18 mouse cellular contexts compared by ENCODE assay signal in the genomic region with DNA sequence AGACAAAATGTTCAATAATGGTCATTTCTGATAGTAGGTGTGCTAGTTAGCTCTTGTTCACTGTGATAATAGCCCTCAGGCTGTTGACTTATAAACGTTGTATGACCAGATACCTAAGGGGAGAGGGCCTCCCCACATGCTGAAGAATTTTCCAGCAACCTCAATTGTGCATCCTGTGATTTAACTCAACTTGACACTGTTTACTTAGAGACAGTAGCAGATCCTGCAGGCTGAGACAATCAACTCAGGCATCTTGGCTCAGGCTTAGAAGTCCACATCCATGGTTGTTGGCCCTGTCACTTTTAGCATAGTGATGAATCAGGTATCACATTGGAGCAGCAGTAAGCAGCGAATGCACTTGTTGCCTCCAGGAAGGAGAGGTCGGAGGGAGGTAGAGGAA. TPM values are rescaled to one million over a fixed set of nuclear protein-coding genes. Genes with fewer than 3 reads are reported as not detected.
DNase-seq lines count a peak whose midpoint lies in the region; ATAC-seq and TF ChIP-seq lines count a peak whose summit lies in the region.
"Had no signal": no experiment of that assay in that cellular context is flagged by ENCODE, and none has a peak within 500 bp of the region (broad histone marks: within the 10 kb centered on the region; RNA-seq: fewer than 3 reads in every experiment).

No protein-coding gene starts in this region.

- WGBS in kidney, postnatal 0 days = 40% methylated on average over 3 of the region's 3 CpGs
- 26% methylated on average over 3 of the region's 3 CpGs for WGBS in lung, embryonic 16.5 days
- whole genome bisulfite sequencing in hindbrain, embryonic 13.5 days = 85% methylated on average over 3 of the region's 3 CpGs

- H3K9ac ChIP-seq in kidney, postnatal 0 days (ENCODE audit: low read depth, low read length) = no peak overlapping the region
- no peak overlapping the region for H3K9ac ChIP-seq in lung, embryonic 16.5 days (ENCODE audit: low read length)
- no peak overlapping the region for H3K9ac ChIP-seq in hindbrain, embryonic 13.5 days
- H3K9ac ChIP-seq: forebrain, embryonic 15.5 days; heart, embryonic 12.5 days had no signal

- 0 out of 2 replicates have a peak, but pooled peaks cover 6% of the 10 kb centered on the region for H3K4me1 ChIP-seq in kidney, postnatal 0 days (replicated peaks; ENCODE audit: insufficient read depth, low read length)
- peaks cover 11% of the 10 kb centered on the region for H3K4me1 ChIP-seq in lung, embryonic 16.5 days (replicated peaks; ENCODE audit: control insufficient read depth, insufficient read depth, low read length)
- H3K4me1 ChIP-seq in hindbrain, embryonic 13.5 days (replicated peaks) = 0 out of 2 replicates have a peak, but pooled peaks cover 5% of the 10 kb centered on the region
- H3K4me1 ChIP-seq: forebrain, embryonic 15.5 days had no signal

- H3K36me3 ChIP-seq in kidney, postnatal 0 days (ENCODE audit: insufficient read depth, low read length) = 0 out of 2 replicates have a peak, but pooled peaks cover 3% of the 10 kb centered on the region
- H3K36me3 ChIP-seq in lung, embryonic 16.5 days (ENCODE audit: control insufficient read depth, insufficient read depth, low read length) = no peaks in the 10 kb centered on the region
- H3K36me3 ChIP-seq in hindbrain, embryonic 13.5 days = no peaks in the 10 kb centered on the region
- H3K36me3 ChIP-seq: forebrain, embryonic 15.5 days had no signal

- H3K4me2 ChIP-seq in kidney, postnatal 0 days (ENCODE audit: low read length) = no peak overlapping the region
- no peak overlapping the region for H3K4me2 ChIP-seq in lung, embryonic 16.5 days (ENCODE audit: low read depth, low read length)
- no peak overlapping the region for H3K4me2 ChIP-seq in hindbrain, embryonic 13.5 days
- H3K4me2 ChIP-seq: forebrain, embryonic 15.5 days; heart, embryonic 12.5 days had no signal

- no peak overlapping the region for H3K4me3 ChIP-seq in kidney, postnatal 0 days (replicated peaks; ENCODE audit: low read depth, low read length)
- no peak overlapping the region for H3K4me3 ChIP-seq in lung, embryonic 16.5 days (ENCODE audit: low read length)
- H3K4me3 ChIP-seq in hindbrain, embryonic 13.5 days = no peak overlapping the region
- H3K4me3 ChIP-seq: forebrain, embryonic 15.5 days; heart, adult 2 months; heart, embryonic 12.5 days had no signal

- no peaks in the 10 kb centered on the region for H3K9me3 ChIP-seq in kidney, postnatal 0 days (replicated peaks; ENCODE audit: low read length)
- peaks cover 4% of the 10 kb centered on the region; the same call in 1 of the 2 replicates for H3K9me3 ChIP-seq in lung, embryonic 16.5 days (ENCODE audit: control insufficient read depth, low read length)
- H3K9me3 ChIP-seq in hindbrain, embryonic 13.5 days = no peaks in the 10 kb centered on the region
- H3K9me3 ChIP-seq: forebrain, embryonic 15.5 days had no signal

- peak overlapping the region; percentile 34 for H3K27ac ChIP-seq in kidney, postnatal 0 days
- peak overlapping the region; percentile 53 for H3K27ac ChIP-seq in lung, embryonic 16.5 days (ENCODE audit: low read length)
- no peak overlapping the region for H3K27ac ChIP-seq in hindbrain, embryonic 13.5 days
- H3K27ac ChIP-seq: forebrain, embryonic 15.5 days; heart, adult 2 months had no signal

- no peak for DNase-seq in kidney, postnatal 0 days (ENCODE audit: low spot score)
- DNase-seq in kidney, adult 8-10 months = no peak
- peak; percentile 13 for DNase-seq in NIH3T3 (ENCODE audit: low read depth)
- DNase-seq in lung, postnatal 36 days = peak; percentile 40
- DNase-seq in thymus, adult 18-20 months = no peak
- DNase-seq in embryo, embryonic 9.5 days (ENCODE audit: extremely low spot score) = no peak
- DNase-seq: adrenal gland, postnatal 14 days; cerebellum, adult 18-20 months; cerebellum, adult 9-11 months; cerebellum, postnatal 36 days; gastrocnemius, postnatal 14 days; heart, adult 2 months; heart, postnatal 36 days had no signal

- ATAC-seq in kidney, postnatal 0 days (replicated peaks; ENCODE audit: low FRiP score, low read depth) = no peak
- peak; percentile 50; the same call in 1 of the 2 replicates for ATAC-seq in lung, embryonic 16.5 days (ENCODE audit: low read depth)
- ATAC-seq in hindbrain, embryonic 13.5 days (ENCODE audit: low FRiP score) = no peak
- ATAC-seq: forebrain, embryonic 15.5 days; hindbrain, embryonic 16.5 days had no signal

- no peaks in the 10 kb centered on the region for H3K27me3 ChIP-seq in kidney, postnatal 0 days (ENCODE audit: insufficient read depth, low read length)
- no peaks in the 10 kb centered on the region for H3K27me3 ChIP-seq in lung, embryonic 16.5 days (ENCODE audit: control insufficient read depth, insufficient read depth, low read depth, low read length)
- H3K27me3 ChIP-seq in hindbrain, embryonic 13.5 days = no peaks in the 10 kb centered on the region
- H3K27me3 ChIP-seq: forebrain, embryonic 15.5 days; heart, embryonic 12.5 days had no signal

- no peak for TF ChIP-seq CTCF in kidney, postnatal 0 days (IDR thresholded peaks at IDR 0.05; ENCODE audit: low read depth)

RNA-seq across cellular contexts. Expression of a gene that starts 35.7 kb away (rescaled TPM):
- polyA plus RNA-seq in kidney, postnatal 0 days (2015; fragmentation: Nextera tagmentation; extraction: Ambion mirVana) = 26.9 and 30.5 TPM in 2 replicates
- polyA plus RNA-seq in lung, embryonic 16.5 days (2015; fragmentation: Nextera tagmentation; extraction: Ambion mirVana) = 30.9 and 33.3 TPM in 2 replicates
- polyA plus RNA-seq in hindbrain, embryonic 13.5 days (2015; fragmentation: Nextera tagmentation; extraction: Ambion mirVana) = 22.5 and 23.9 TPM in 2 replicates

Comparison
In these comparisons a context has a peak if more than half of its experiments do, and no peak if none do; other contexts are left out.
1. DNase-seq: peak in NIH3T3 (single experiment) and lung, postnatal 36 days (single experiment); none in kidney, postnatal 0 days (single experiment), kidney, adult 8-10 months (0 of 2), thymus, adult 18-20 months (0 of 2) and embryo, embryonic 9.5 days (single experiment).